Mouse (Mus musculus): ENCODE data around the gene Rnd2. TPM values are rescaled to one million over a fixed set of nuclear protein-coding genes. Genes with fewer than 3 reads are reported as not detected.

Gene Rnd2
- polyA plus RNA-seq, 1 experiment from 2014 or later, result 9.0 TPM

GRCm38 (mm10) chr11:101424105-101424851, 40.5 kb upstream of the Rnd2 start, which contains the start of gene Gm27029:
Gene Gm27029, minus strand, starts transcription at chr11:101424796.
- peak within 1 kb of the TSS; percentile 83 to 93 for H3K4me3 ChIP-seq (ENCODE audit: control insufficient read depth in 1 of 2, insufficient read depth in 1 of 2, low read depth in 1 of 2, low read length in 2 of 2)
- H3K9me3 ChIP-seq (ENCODE audit: control insufficient read depth, low read length), result no peaks in the 10 kb centered on the region
- peaks cover 27% of the 10 kb centered on the region for H3K36me3 ChIP-seq (ENCODE audit: control insufficient read depth, insufficient read depth, low read length)
- WGBS, result under 1% methylated on average over 23 of the region's 23 CpGs
- ATAC-seq (ENCODE audit: insufficient number of reproducible peaks, insufficient read depth, low FRiP score, low read depth), result peak; percentile 61; the same call in 1 of the 2 replicates
- H3K27ac ChIP-seq (replicated peaks in 1 of 2; ENCODE audit: control insufficient read depth in 1 of 2, insufficient read depth in 1 of 2, low read depth in 2 of 2, low read length in 2 of 2), result peak within 1 kb of the TSS; percentile 95 to 96
- H3K4me2 ChIP-seq (ENCODE audit: low read length), result peak within 1 kb of the TSS; percentile 91
- H3K4me1 ChIP-seq (ENCODE audit: control insufficient read depth in 2 of 2, insufficient read depth in 2 of 2, low read length in 2 of 2), result peaks cover 3 to 21% of the 10 kb centered on the region in 2 experiments
- peak within 1 kb of the TSS; percentile 87 for H3K9ac ChIP-seq (ENCODE audit: low read length)
- no peaks in the 10 kb centered on the region for H3K27me3 ChIP-seq (ENCODE audit: control insufficient read depth, insufficient read depth, low read length)

- H3K4me2 ChIP-seq (ENCODE audit: low read length), result peak within 1 kb of the TSS; percentile 91
- H3K27me3 ChIP-seq (ENCODE audit: control insufficient read depth, insufficient read depth, low read length), result no peaks in the 10 kb centered on the region
- peak within 1 kb of the TSS; percentile 95 to 96 for H3K27ac ChIP-seq (replicated peaks in 1 of 2; ENCODE audit: control insufficient read depth in 1 of 2, insufficient read depth in 1 of 2, low read depth in 2 of 2, low read length in 2 of 2)
- H3K4me3 ChIP-seq (ENCODE audit: control insufficient read depth in 1 of 2, insufficient read depth in 1 of 2, low read depth in 1 of 2, low read length in 2 of 2), result peak within 1 kb of the TSS; percentile 83 to 93
- H3K36me3 ChIP-seq (ENCODE audit: control insufficient read depth, insufficient read depth, low read length), result peaks cover 31% of the 10 kb centered on the region
- ATAC-seq (ENCODE audit: insufficient number of reproducible peaks, insufficient read depth, low FRiP score, low read depth), result peak; percentile 88
- H3K4me1 ChIP-seq (ENCODE audit: control insufficient read depth in 2 of 2, insufficient read depth in 2 of 2, low read length in 2 of 2), result peaks cover 3 to 21% of the 10 kb centered on the region in 2 experiments
- no peaks in the 10 kb centered on the region for H3K9me3 ChIP-seq (ENCODE audit: control insufficient read depth, low read length)
- under 1% methylated on average over 80 of the region's 81 CpGs for WGBS
- H3K9ac ChIP-seq (ENCODE audit: low read length), result peak within 1 kb of the TSS; percentile 87
Measured at GRCm38 (mm10) chr11:101424925-101425813, 39.6 kb upstream of the Rnd2 start, which contains the start of the genes Rundc1 and Ptges3l. Gene Rundc1, plus strand, starts transcription at chr11:101425085. Gene Ptges3l, minus strand, starts transcription at chr11:101425333.

- Histone ChIP-seq H3K9me3 (ENCODE audit: control insufficient read depth, low read length) (no peaks in the 10 kb centered on the region), H3K36me3 (ENCODE audit: control insufficient read depth, insufficient read depth, low read length) (peaks cover 33% of the 10 kb centered on the region), H3K4me3 (ENCODE audit: control insufficient read depth in 1 of 2, insufficient read depth in 1 of 2, low read depth in 1 of 2, low read length in 2 of 2) (peak overlapping the region; percentile 11 to 83; a peak in 3 of 4 replicates), H3K4me1 (ENCODE audit: control insufficient read depth in 2 of 2, insufficient read depth in 2 of 2, low read length in 2 of 2) (peaks cover 3 to 21% of the 10 kb centered on the region in 2 experiments), H3K27ac (replicated peaks in 1 of 2; ENCODE audit: control insufficient read depth in 1 of 2, insufficient read depth in 1 of 2, low read depth in 2 of 2, low read length in 2 of 2) (no peak overlapping the region), H3K27me3 (ENCODE audit: control insufficient read depth, insufficient read depth, low read length) (no peaks in the 10 kb centered on the region), H3K9ac (ENCODE audit: low read length) (peak overlapping the region; percentile 87), H3K4me2 (ENCODE audit: low read length) (peak overlapping the region; percentile 91)
- ATAC-seq (ENCODE audit: insufficient number of reproducible peaks, insufficient read depth, low FRiP score, low read depth), result no peak
- WGBS, result 53% methylated on average over 8 of the region's 8 CpGs
Measured at GRCm38 (mm10) chr11:101426165-101426564, 38.6 kb upstream of the Rnd2 start.

- Histone ChIP-seq H3K9ac (ENCODE audit: low read length) (no peak overlapping the region), H3K36me3 (ENCODE audit: control insufficient read depth, insufficient read depth, low read length) (peaks cover 71% of the 10 kb centered on the region), H3K4me1 (ENCODE audit: control insufficient read depth in 2 of 2, insufficient read depth in 2 of 2, low read length in 2 of 2) (peaks cover 0 to 6% of the 10 kb centered on the region in 2 experiments; a peak in 2 of 4 replicates), H3K27me3 (ENCODE audit: control insufficient read depth, insufficient read depth, low read length) (no peaks in the 10 kb centered on the region), H3K4me3 (ENCODE audit: control insufficient read depth in 1 of 2, insufficient read depth in 1 of 2, low read depth in 1 of 2, low read length in 2 of 2) (no peak overlapping the region), H3K4me2 (ENCODE audit: low read length) (no peak overlapping the region), H3K27ac (replicated peaks in 1 of 2; ENCODE audit: control insufficient read depth in 1 of 2, insufficient read depth in 1 of 2, low read depth in 2 of 2, low read length in 2 of 2) (no peak overlapping the region), H3K9me3 (ENCODE audit: control insufficient read depth, low read length) (no peaks in the 10 kb centered on the region)
- no peak for ATAC-seq (ENCODE audit: insufficient number of reproducible peaks, insufficient read depth, low FRiP score, low read depth)
- 87% methylated on average over 9 of the region's 9 CpGs for WGBS
Measured at GRCm38 (mm10) chr11:101431327-101431726, 33.5 kb upstream of the Rnd2 start.

GRCm38 (mm10) chr11:101433396-101433795, 31.4 kb upstream of the Rnd2 start:
- 86% methylated on average over 13 of the region's 13 CpGs for WGBS
- H3K4me3 ChIP-seq (ENCODE audit: control insufficient read depth in 1 of 2, insufficient read depth in 1 of 2, low read depth in 1 of 2, low read length in 2 of 2), result no peak overlapping the region
- H3K4me2 ChIP-seq (ENCODE audit: low read length), result no peak overlapping the region
- H3K27ac ChIP-seq (replicated peaks in 1 of 2; ENCODE audit: control insufficient read depth in 1 of 2, insufficient read depth in 1 of 2, low read depth in 2 of 2, low read length in 2 of 2), result no peak overlapping the region
- no peaks in the 10 kb centered on the region for H3K27me3 ChIP-seq (ENCODE audit: control insufficient read depth, insufficient read depth, low read length)
- H3K36me3 ChIP-seq (ENCODE audit: control insufficient read depth, insufficient read depth, low read length), result peaks cover 68% of the 10 kb centered on the region
- no peaks in the 10 kb centered on the region for H3K4me1 ChIP-seq (ENCODE audit: control insufficient read depth in 2 of 2, insufficient read depth in 2 of 2, low read length in 2 of 2)
- H3K9me3 ChIP-seq (ENCODE audit: control insufficient read depth, low read length), result no peaks in the 10 kb centered on the region
- no peak for ATAC-seq (ENCODE audit: insufficient number of reproducible peaks, insufficient read depth, low FRiP score, low read depth)
- H3K9ac ChIP-seq (ENCODE audit: low read length), result no peak overlapping the region

GRCm38 (mm10) chr11:101435831-101436230, 29.0 kb upstream of the Rnd2 start:
- no peaks in the 10 kb centered on the region for H3K4me1 ChIP-seq (ENCODE audit: control insufficient read depth in 2 of 2, insufficient read depth in 2 of 2, low read length in 2 of 2)
- no peak overlapping the region for H3K9ac ChIP-seq (ENCODE audit: low read length)
- H3K9me3 ChIP-seq (ENCODE audit: control insufficient read depth, low read length), result no peaks in the 10 kb centered on the region
- no peak for ATAC-seq (ENCODE audit: insufficient number of reproducible peaks, insufficient read depth, low FRiP score, low read depth)
- H3K27ac ChIP-seq (replicated peaks in 1 of 2; ENCODE audit: control insufficient read depth in 1 of 2, insufficient read depth in 1 of 2, low read depth in 2 of 2, low read length in 2 of 2), result no peak overlapping the region
- no peaks in the 10 kb centered on the region for H3K27me3 ChIP-seq (ENCODE audit: control insufficient read depth, insufficient read depth, low read length)
- WGBS, result 74% methylated on average over 4 of the region's 4 CpGs
- H3K4me3 ChIP-seq (ENCODE audit: control insufficient read depth in 1 of 2, insufficient read depth in 1 of 2, low read depth in 1 of 2, low read length in 2 of 2), result no peak overlapping the region
- peaks cover 50% of the 10 kb centered on the region for H3K36me3 ChIP-seq (ENCODE audit: control insufficient read depth, insufficient read depth, low read length)
- no peak overlapping the region for H3K4me2 ChIP-seq (ENCODE audit: low read length)

GRCm38 (mm10) chr11:101436916-101437315, 27.9 kb upstream of the Rnd2 start:
- WGBS, result 87% methylated on average over 4 of the region's 4 CpGs
- Histone ChIP-seq H3K27me3 (ENCODE audit: control insufficient read depth, insufficient read depth, low read length) (no peaks in the 10 kb centered on the region), H3K4me3 (ENCODE audit: control insufficient read depth in 1 of 2, insufficient read depth in 1 of 2, low read depth in 1 of 2, low read length in 2 of 2) (no peak overlapping the region), H3K9ac (ENCODE audit: low read length) (no peak overlapping the region), H3K36me3 (ENCODE audit: control insufficient read depth, insufficient read depth, low read length) (peaks cover 39% of the 10 kb centered on the region), H3K4me2 (ENCODE audit: low read length) (no peak overlapping the region), H3K9me3 (ENCODE audit: control insufficient read depth, low read length) (no peaks in the 10 kb centered on the region), H3K27ac (replicated peaks in 1 of 2; ENCODE audit: control insufficient read depth in 1 of 2, insufficient read depth in 1 of 2, low read depth in 2 of 2, low read length in 2 of 2) (no peak overlapping the region), H3K4me1 (ENCODE audit: control insufficient read depth in 2 of 2, insufficient read depth in 2 of 2, low read length in 2 of 2) (no peaks in the 10 kb centered on the region)
- no peak for ATAC-seq (ENCODE audit: insufficient number of reproducible peaks, insufficient read depth, low FRiP score, low read depth)

All from heart, embryonic 14.5 days (tissue).